Mouse (Mus musculus) MEL (cell line): ENCODE data around the gene Fam160b1. TPM values are rescaled to one million over a fixed set of nuclear protein-coding genes. Genes with fewer than 3 reads are reported as not detected.

Experiments
- DNase-seq: peaks from one replicate; pipeline ENCODE4 v3.0.0; 2011; ENCODE audit warnings: low read depth, low spot score
- H3K27ac ChIP-seq: 2 replicates; pipeline ENCODE4 v1.5.1; 2012; ENCODE audit warnings: low read depth, mild to moderate bottlenecking, control low read depth, low read length, moderate library complexity; ENCODE audit not compliant: control insufficient read depth
- H3K27me3 ChIP-seq, 2 experiments: fragments of 150-350 bp in 1 of 2; sonication (generic) in 1 of 2; 2 replicates each; pipeline ENCODE4 v1.6.1; 2012; ENCODE audit warnings: low read length in 2 of 2, mild to moderate bottlenecking in 2 of 2, improper control_type of control experiment in 1 of 2, moderate library complexity in 1 of 2; ENCODE audit not compliant: insufficient read depth in 2 of 2, control insufficient read depth in 1 of 2
- H3K36me3 ChIP-seq, 2 experiments: 2 replicates each; pipeline ENCODE4 v1.6.1; 2012 to 2014; ENCODE audit warnings: low read length in 2 of 2, improper control_type of control experiment in 1 of 2, inconsistent platforms in 1 of 2, mild to moderate bottlenecking in 1 of 2; ENCODE audit not compliant: insufficient read depth in 2 of 2, control insufficient read depth in 1 of 2
- H3K4me1 ChIP-seq, 2 experiments: fragments of 150-350 bp in 1 of 2; sonication (generic) in 1 of 2; 2 replicates each; pipeline ENCODE4 v1.6.1; 2012; ENCODE audit warnings: low read length in 2 of 2, improper control_type of control experiment in 1 of 2, mild to moderate bottlenecking in 1 of 2; ENCODE audit not compliant: insufficient read depth in 2 of 2, control insufficient read depth in 1 of 2
- H3K4me3 ChIP-seq, 2 experiments: fragments of 150-350 bp in 1 of 2; sonication (generic) in 1 of 2; 2 replicates each; pipeline ENCODE4 v1.5.1; 2012; ENCODE audit warnings: low read depth in 2 of 2, low read length in 2 of 2, mild to moderate bottlenecking in 2 of 2, moderate library complexity in 2 of 2, control low read depth in 1 of 2, improper control_type of control experiment in 1 of 2; ENCODE audit not compliant: control insufficient read depth in 1 of 2, insufficient read depth in 1 of 2
- H3K79me2 ChIP-seq: 2 replicates; pipeline ENCODE4 v1.6.1; 2012; ENCODE audit warnings: mild to moderate bottlenecking, low read length, moderate library complexity; ENCODE audit not compliant: control insufficient read depth, poor library complexity, insufficient read depth
- H3K9ac ChIP-seq: 2 replicates; pipeline ENCODE4 v1.6.1; 2012; ENCODE audit warnings: low read depth, mild to moderate bottlenecking, control low read depth, low read length, moderate library complexity; ENCODE audit not compliant: control insufficient read depth, poor library complexity, severe bottlenecking
- H3K9me3 ChIP-seq: fragments of 150-350 bp; sonication (generic); replicated peaks from 2 replicates; pipeline ENCODE4 v1.6.1; 2012; ENCODE audit warnings: mild to moderate bottlenecking, low read length, improper control_type of control experiment, moderate library complexity; ENCODE audit not compliant: insufficient read depth
- EP300 ChIP-seq, 2 experiments: IDR thresholded peaks; 2 replicates each; pipeline ENCODE4 v1.6.1; 2011; ENCODE audit warnings: improper control_type of control experiment in 2 of 2, low read length in 2 of 2, low read depth in 1 of 2, mild to moderate bottlenecking in 1 of 2
- ETS1 ChIP-seq: IDR thresholded peaks from 2 replicates; pipeline ENCODE4 v1.6.1; 2012; ENCODE audit warnings: low read depth, mild to moderate bottlenecking, inconsistent platforms, low read length, improper control_type of control experiment, moderate library complexity
- GATA1 ChIP-seq: IDR thresholded peaks from 2 replicates; pipeline ENCODE4 v1.6.1; 2011; ENCODE audit warnings: low read depth, low read length, improper control_type of control experiment
- HCFC1 ChIP-seq: IDR thresholded peaks from 2 replicates; pipeline ENCODE4 v1.6.1; 2012; ENCODE audit warnings: low read depth, mild to moderate bottlenecking, inconsistent platforms, low read length, improper control_type of control experiment, moderate library complexity
- JUND ChIP-seq: IDR thresholded peaks from 2 replicates; pipeline ENCODE4 v1.6.1; 2011; ENCODE audit warnings: low read depth, mild to moderate bottlenecking, improper control_type of control experiment, low read length
- MAFK ChIP-seq: IDR thresholded peaks from 2 replicates; pipeline ENCODE4 v1.6.1; 2011; ENCODE audit warnings: low read depth, mild to moderate bottlenecking, low read length, improper control_type of control experiment, borderline replicate concordance
- MAX ChIP-seq: IDR thresholded peaks from 2 replicates; pipeline ENCODE4 v1.6.1; 2011; ENCODE audit warnings: low read length, improper control_type of control experiment
- MAZ ChIP-seq: IDR thresholded peaks from 2 replicates; pipeline ENCODE4 v1.6.1; 2012; ENCODE audit warnings: low read depth, mild to moderate bottlenecking, inconsistent platforms, low read length, improper control_type of control experiment
- MEF2A ChIP-seq: IDR thresholded peaks from 2 replicates; pipeline ENCODE4 v1.6.1; 2014; ENCODE audit warnings: low read depth, mild to moderate bottlenecking, inconsistent platforms, low read length, improper control_type of control experiment; ENCODE audit not compliant: poor library complexity, insufficient replicate concordance, severe bottlenecking; ENCODE audit errors: extremely low read depth
- MXI1 ChIP-seq: IDR thresholded peaks from 2 replicates; pipeline ENCODE4 v1.6.1; 2011; ENCODE audit warnings: mild to moderate bottlenecking, low read depth, low read length, improper control_type of control experiment
- MYB ChIP-seq: IDR thresholded peaks from 2 replicates; pipeline ENCODE4 v1.6.1; 2011; ENCODE audit warnings: mild to moderate bottlenecking, low read depth, low read length, improper control_type of control experiment
- NRF1 ChIP-seq: IDR thresholded peaks from 2 replicates; pipeline ENCODE4 v1.6.1; 2014; ENCODE audit warnings: low read depth, mild to moderate bottlenecking, inconsistent platforms, low read length, improper control_type of control experiment, moderate library complexity; ENCODE audit not compliant: poor library complexity, insufficient read depth, severe bottlenecking
- POLR2AphosphoS5 ChIP-seq: IDR thresholded peaks from 2 replicates; pipeline ENCODE4 v1.6.1; 2012; ENCODE audit warnings: low read depth, borderline replicate concordance, mild to moderate bottlenecking, inconsistent platforms, low read length, moderate library complexity, mixed read lengths
- RCOR1 ChIP-seq: IDR thresholded peaks from 2 replicates; pipeline ENCODE4 v1.6.1; 2012; ENCODE audit warnings: low read depth, mild to moderate bottlenecking, inconsistent platforms, low read length, improper control_type of control experiment
- USF1 ChIP-seq: IDR thresholded peaks from 2 replicates; pipeline ENCODE4 v1.6.1; 2014; ENCODE audit warnings: low read depth, mild to moderate bottlenecking, inconsistent platforms, low read length, improper control_type of control experiment, moderate library complexity
- USF2 ChIP-seq, 2 experiments: IDR thresholded peaks; 2 replicates each; pipeline ENCODE4 v1.6.1; 2011 to 2012; ENCODE audit warnings: improper control_type of control experiment in 2 of 2, low read length in 2 of 2, borderline replicate concordance in 1 of 2, inconsistent platforms in 1 of 2, low read depth in 1 of 2, mild to moderate bottlenecking in 1 of 2; ENCODE audit not compliant: insufficient read depth in 1 of 2
- ZC3H11A ChIP-seq: IDR thresholded peaks from 2 replicates; pipeline ENCODE4 v1.6.1; 2012; ENCODE audit warnings: low read depth, mild to moderate bottlenecking, inconsistent platforms, low read length, improper control_type of control experiment
- ZKSCAN1 ChIP-seq: IDR thresholded peaks from 2 replicates; pipeline ENCODE4 v1.6.1; 2012; ENCODE audit warnings: low read depth, mild to moderate bottlenecking, inconsistent platforms, low read length, improper control_type of control experiment, moderate library complexity
- ZMIZ1 ChIP-seq: IDR thresholded peaks from 2 replicates; pipeline ENCODE4 v1.6.1; 2012; ENCODE audit warnings: low read depth, mild to moderate bottlenecking, inconsistent platforms, low read length, improper control_type of control experiment, moderate library complexity
- polyA plus RNA-seq, 2 experiments: library from polyadenylated mRNA; stranded (reverse) in 1 of 2; unstranded in 1 of 2; fragments of >175 nt in 1 of 2; fragments of >200 nt in 1 of 2; gene quantifications; 2 replicates each; pipeline versions ENCODE4 v1.2.1 to v1.2.4; 2012; ENCODE audit warnings: low replicate concordance in 2 of 2, low read depth in 1 of 2; ENCODE audit not compliant: insufficient read length in 2 of 2, insufficient read depth in 1 of 2, missing spikeins in 1 of 2
- total RNA-seq: library from RNA; depleted of rRNA; stranded (reverse); fragments of 300-350 nt; gene quantifications from 2 replicates; pipeline ENCODE4 v1.2.3, GENCODE M21; 2012

The Fam160b1 gene
- total and polyA plus RNA-seq, 3 experiments = 8.6 to 28.3 (median 19.0) TPM

DNA sequence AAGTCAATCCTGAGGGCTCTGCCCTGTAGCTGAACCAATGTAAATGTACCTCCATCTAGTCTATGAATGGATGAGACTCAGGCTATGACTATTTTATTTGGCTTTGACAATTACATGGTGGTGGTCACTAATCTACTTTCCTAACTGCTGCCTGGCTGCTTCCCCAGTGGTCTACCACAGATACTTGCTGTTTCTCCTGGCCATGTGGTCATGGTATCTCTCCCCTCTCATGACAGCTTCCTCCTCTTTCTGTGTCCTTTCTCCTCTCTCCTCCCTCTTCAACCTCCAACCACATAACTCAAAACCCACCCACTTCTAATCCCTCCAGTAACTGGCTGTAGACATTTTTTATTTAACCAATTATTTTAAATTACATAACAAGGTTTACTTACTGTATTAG, 11.4 kb upstream of the Fam160b1 start:
- Histone ChIP-seq H3K27me3 (no peaks in the 10 kb centered on the region), H3K79me2 (no peaks in the 10 kb centered on the region), H3K9ac (no peak overlapping the region), H3K4me3 (no peak overlapping the region), H3K9me3 (no peaks in the 10 kb centered on the region), H3K36me3 (no peaks in the 10 kb centered on the region), H3K4me1 (no peaks in the 10 kb centered on the region), H3K27ac (no peak overlapping the region)
- no peak for DNase-seq
- no peak for TF ChIP-seq USF2 (IDR thresholded peaks at IDR 0.05; ENCODE audit: borderline replicate concordance in 1 of 2, insufficient read depth in 1 of 2, low read depth in 1 of 2, low read length in 2 of 2)
- no peak for TF ChIP-seq MYB
- TF ChIP-seq USF1 = peak; percentile 25; the same call in 1 of the 2 replicates
- TF ChIP-seq NRF1 = no peak
- no peak for TF ChIP-seq GATA1
- TF ChIP-seq MEF2A = no peak
- no peak for TF ChIP-seq ZC3H11A
- TF ChIP-seq EP300 (IDR thresholded peaks at IDR 0.05; ENCODE audit: low read depth in 1 of 2, low read length in 2 of 2) = no peak

DNA sequence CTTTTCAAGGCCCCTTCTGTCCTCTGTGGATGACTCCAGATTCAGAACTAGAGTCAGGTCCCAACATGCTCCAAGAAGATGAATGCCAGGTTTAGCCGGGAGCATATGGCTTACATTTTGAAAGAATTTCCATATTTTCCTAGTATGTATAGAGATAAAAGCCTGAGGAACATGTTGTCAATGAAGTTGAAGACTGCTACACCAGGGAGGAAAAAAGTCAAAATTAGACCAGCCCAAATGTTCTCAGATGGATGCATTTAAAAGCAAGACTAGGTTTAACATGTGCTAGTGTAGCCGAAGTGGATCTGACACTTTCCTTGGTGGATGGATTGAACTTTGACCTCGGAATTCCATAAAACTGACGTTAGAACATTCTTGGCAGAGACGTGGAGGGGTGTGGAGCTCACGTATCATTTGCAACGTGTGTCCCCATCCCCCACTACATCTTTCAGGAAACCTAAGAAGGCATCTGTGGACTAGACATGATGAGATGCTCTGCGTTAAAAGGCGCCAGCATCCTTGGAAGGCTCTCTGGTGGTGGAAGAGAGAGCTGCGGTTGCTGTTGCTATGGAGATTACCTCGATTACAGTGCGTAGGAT, 8.0 kb upstream of the Fam160b1 start:
- Histone ChIP-seq H3K27ac (no peak overlapping the region), H3K9me3 (no peaks in the 10 kb centered on the region), H3K36me3 (peaks cover 0 to 18% of the 10 kb centered on the region in 2 experiments; a peak in 2 of 4 replicates), H3K27me3 (no peaks in the 10 kb centered on the region), H3K4me3 (no peak overlapping the region), H3K4me1 (peaks cover 5 to 17% of the 10 kb centered on the region in 2 experiments), H3K79me2 (peaks cover 6% of the 10 kb centered on the region), H3K9ac (no peak overlapping the region)
- no peak for DNase-seq
- no peak for TF ChIP-seq MAX
- TF ChIP-seq NRF1 = no peak
- TF ChIP-seq POLR2AphosphoS5 = no peak
- TF ChIP-seq HCFC1 = no peak
- no peak for TF ChIP-seq MAZ
- TF ChIP-seq JUND = no peak
- TF ChIP-seq MXI1 = no peak
- TF ChIP-seq USF1 = no peak
- no peak for TF ChIP-seq ZMIZ1
- TF ChIP-seq RCOR1 = no peak
- TF ChIP-seq EP300 (IDR thresholded peaks at IDR 0.05; ENCODE audit: low read depth in 1 of 2, low read length in 2 of 2) = no peak
- TF ChIP-seq MAFK = no peak
- TF ChIP-seq MYB = no peak
- TF ChIP-seq ETS1 = no peak
- TF ChIP-seq USF2 (IDR thresholded peaks at IDR 0.05; ENCODE audit: borderline replicate concordance in 1 of 2, insufficient read depth in 1 of 2, low read depth in 1 of 2, low read length in 2 of 2) = no peak
- no peak for TF ChIP-seq ZKSCAN1
